Mouse (Mus musculus): ENCODE measurements around the gene Amacr. TPM values are rescaled to one million over a fixed set of nuclear protein-coding genes. Genes with fewer than 3 reads are reported as not detected.
A peak's percentile ranks its signal among the peaks of the same experiment; 100 is the strongest.

Gene Amacr
- total and polyA plus RNA-seq, 2 experiments from 2014 or later, result 10.3 to 10.6 TPM

DNA sequence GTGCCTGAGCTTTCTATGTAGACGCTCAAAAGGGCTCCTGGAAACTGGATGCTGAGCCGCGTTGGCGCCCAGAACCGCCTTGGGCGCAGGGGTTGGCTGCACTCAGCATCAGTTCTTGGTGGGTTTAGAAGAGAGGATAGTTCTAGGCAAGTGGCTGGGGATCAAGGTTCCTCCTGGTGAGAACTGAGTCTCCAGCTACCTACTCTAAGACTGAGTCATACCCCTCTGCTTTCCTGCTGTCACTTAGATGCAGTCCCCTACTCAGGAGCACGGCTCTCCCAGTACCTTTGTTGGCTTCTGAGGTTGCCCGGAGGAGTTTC is 55.8 kb downstream of the Amacr start:
- Histone ChIP-seq H3K27me3 (ENCODE audit: insufficient read depth, low read length) (peaks cover 38% of the 10 kb centered on the region), H3K4me3 (ENCODE audit: low read depth, low read length) (peak overlapping the region; percentile 42), H3K9ac (peak overlapping the region; percentile 41; the same call in 1 of the 2 replicates), H3K36me3 (ENCODE audit: insufficient read depth) (no peaks in the 10 kb centered on the region), H3K9me3 (ENCODE audit: low read length) (no peaks in the 10 kb centered on the region), H3K4me1 (ENCODE audit: insufficient read depth) (peaks cover 6% of the 10 kb centered on the region; the same call in 1 of the 2 replicates), H3K27ac (ENCODE audit: low read depth, low read length) (no peak overlapping the region), H3K4me2 (ENCODE audit: low read depth) (peak overlapping the region; percentile 72)
- DNase-seq, result peak; percentile 30
- WGBS, result 3% methylated on average over 8 of the region's 8 CpGs
- ATAC-seq, result peak; percentile 30
- TF ChIP-seq CTCF (IDR thresholded peaks at IDR 0.05; ENCODE audit: low read depth), result no peak

DNA sequence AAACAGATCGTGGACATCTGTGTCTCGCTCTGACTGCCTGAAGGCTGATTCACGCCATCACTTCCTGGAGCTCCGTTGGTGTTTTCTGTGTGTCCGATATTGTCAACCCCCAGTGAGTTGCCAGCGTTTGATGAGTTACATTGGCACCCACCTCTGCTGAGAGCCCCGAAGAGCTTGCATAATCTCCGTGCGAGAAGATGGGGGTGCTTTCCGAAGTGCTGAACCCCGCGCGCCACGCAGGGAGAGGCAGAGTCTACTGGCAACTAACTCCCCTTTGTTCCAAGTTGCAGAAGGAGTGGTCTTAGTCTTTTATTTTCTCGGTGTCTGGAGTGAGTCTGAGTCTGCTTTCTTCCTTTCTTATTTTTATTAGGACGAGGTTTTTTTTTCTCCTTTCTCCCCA is 56.2 kb downstream of the Amacr start, which contains the start of gene Rxfp3:
Gene Rxfp3, minus strand, starts transcription at position 281 of the 400 bp plus-strand sequence.
- Histone ChIP-seq H3K9me3 (ENCODE audit: low read length) (no peaks in the 10 kb centered on the region), H3K4me3 (ENCODE audit: low read depth, low read length) (peak within 1 kb of the TSS; percentile 42), H3K36me3 (ENCODE audit: insufficient read depth) (no peaks in the 10 kb centered on the region), H3K27ac (ENCODE audit: low read depth, low read length) (no peak within 1 kb of the TSS), H3K27me3 (ENCODE audit: insufficient read depth, low read length) (peaks cover 38% of the 10 kb centered on the region), H3K9ac (peak within 1 kb of the TSS; percentile 41), H3K4me2 (ENCODE audit: low read depth) (peak within 1 kb of the TSS; percentile 72), H3K4me1 (ENCODE audit: insufficient read depth) (peaks cover 6% of the 10 kb centered on the region; the same call in 1 of the 2 replicates)
- TF ChIP-seq CTCF (IDR thresholded peaks at IDR 0.05; ENCODE audit: low read depth), result no peak
- 2% methylated on average over 16 of the region's 16 CpGs for WGBS
- ATAC-seq, result peak; percentile 18; the same call in 1 of the 2 replicates
- peak; percentile 35 for DNase-seq

DNA sequence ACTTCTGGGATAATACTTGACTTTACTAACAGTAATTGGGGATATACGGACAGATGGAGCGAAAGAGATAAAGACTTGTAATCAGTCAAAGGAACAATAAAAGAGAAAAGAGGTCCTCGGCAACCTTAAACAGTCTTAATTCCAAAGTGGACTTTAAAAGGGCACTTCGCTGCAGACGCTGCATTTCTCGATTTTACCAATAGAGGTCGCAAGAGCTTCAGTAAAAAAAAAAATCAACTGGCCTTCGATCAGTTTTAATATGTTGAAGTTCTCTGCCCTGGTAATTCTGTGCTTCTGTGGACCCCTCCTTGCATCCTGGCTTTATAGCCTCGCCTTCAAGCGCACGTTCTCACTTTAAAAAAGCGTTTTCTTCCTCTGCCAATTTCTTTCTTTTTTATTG is 56.9 kb downstream of the Amacr start:
- ATAC-seq, result no peak
- peak; percentile 78 for TF ChIP-seq CTCF (IDR thresholded peaks at IDR 0.05; ENCODE audit: low read depth)
- H3K9ac ChIP-seq, result no peak overlapping the region
- H3K36me3 ChIP-seq (ENCODE audit: insufficient read depth), result no peaks in the 10 kb centered on the region
- no peaks in the 10 kb centered on the region for H3K9me3 ChIP-seq (ENCODE audit: low read length)
- WGBS, result 1% methylated on average over 12 of the region's 12 CpGs
- DNase-seq, result peak; percentile 81
- no peak overlapping the region for H3K4me3 ChIP-seq (ENCODE audit: low read depth, low read length)
- H3K27ac ChIP-seq (ENCODE audit: low read depth, low read length), result no peak overlapping the region
- H3K4me1 ChIP-seq (ENCODE audit: insufficient read depth), result peaks cover 6% of the 10 kb centered on the region; the same call in 1 of the 2 replicates
- 0 out of 2 replicates have a peak overlapping the region, but pooled peaks have one; percentile 1 for H3K4me2 ChIP-seq (ENCODE audit: low read depth)
- peaks cover 38% of the 10 kb centered on the region for H3K27me3 ChIP-seq (ENCODE audit: insufficient read depth, low read length)

DNA sequence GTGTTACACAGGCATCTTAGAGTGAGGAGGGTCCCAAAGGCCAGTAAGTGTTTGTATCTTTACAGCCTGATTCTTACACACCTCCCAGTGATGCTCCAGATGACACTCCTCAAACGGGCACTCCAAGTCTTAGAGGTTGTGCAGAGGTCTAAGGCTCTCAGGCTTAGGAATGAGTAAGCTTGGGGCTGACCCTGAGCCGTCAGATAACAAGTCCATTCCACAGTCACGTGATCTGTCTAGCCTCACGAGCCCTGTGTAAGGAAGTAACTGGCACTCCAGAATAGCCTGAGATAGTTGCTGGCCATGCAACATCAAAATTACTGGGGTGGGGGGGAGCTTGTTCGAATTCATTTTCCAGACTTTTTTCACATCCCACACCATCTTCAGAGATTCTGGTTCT is 58.5 kb downstream of the Amacr start:
- Histone ChIP-seq H3K4me2 (ENCODE audit: low read depth) (no peak overlapping the region), H3K36me3 (ENCODE audit: insufficient read depth) (no peaks in the 10 kb centered on the region), H3K4me3 (ENCODE audit: low read depth, low read length) (no peak overlapping the region), H3K9ac (no peak overlapping the region), H3K9me3 (ENCODE audit: low read length) (no peaks in the 10 kb centered on the region), H3K27me3 (ENCODE audit: insufficient read depth, low read length) (peaks cover 28% of the 10 kb centered on the region), H3K27ac (ENCODE audit: low read depth, low read length) (no peak overlapping the region), H3K4me1 (ENCODE audit: insufficient read depth) (peaks cover 6% of the 10 kb centered on the region; the same call in 1 of the 2 replicates)
- ATAC-seq, result no peak
- DNase-seq, result no peak
- 69% methylated on average over 5 of the region's 5 CpGs for WGBS
- TF ChIP-seq CTCF (IDR thresholded peaks at IDR 0.05; ENCODE audit: low read depth), result no peak

DNA sequence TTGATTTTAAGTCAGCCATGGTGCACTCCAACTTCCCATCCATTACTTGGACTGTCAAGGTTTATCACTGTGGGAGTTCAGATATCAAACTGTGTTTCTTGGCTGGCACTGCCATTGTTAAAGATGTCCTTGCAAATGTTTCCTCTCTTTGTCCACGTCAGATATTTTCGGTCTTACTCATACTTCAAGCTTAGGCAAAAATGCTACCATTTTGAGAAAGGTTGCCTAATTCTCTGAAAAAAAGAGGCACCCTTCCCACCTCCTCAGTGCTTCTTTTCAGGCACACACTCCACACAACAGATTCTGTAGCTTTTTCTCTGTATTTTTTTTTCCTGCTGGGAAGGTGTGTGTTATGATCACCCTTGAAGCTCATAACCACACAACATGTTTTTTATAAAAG is 59.7 kb downstream of the Amacr start:
- ATAC-seq (no peak), DNase-seq (no peak)
- Histone ChIP-seq H3K4me2 (ENCODE audit: low read depth) (no peak overlapping the region), H3K27me3 (ENCODE audit: insufficient read depth, low read length) (peaks cover 17% of the 10 kb centered on the region), H3K9ac (no peak overlapping the region), H3K4me3 (ENCODE audit: low read depth, low read length) (no peak overlapping the region), H3K27ac (ENCODE audit: low read depth, low read length) (no peak overlapping the region), H3K4me1 (ENCODE audit: insufficient read depth) (peaks cover 5% of the 10 kb centered on the region; the same call in 1 of the 2 replicates), H3K36me3 (ENCODE audit: insufficient read depth) (no peaks in the 10 kb centered on the region), H3K9me3 (ENCODE audit: low read length) (no peaks in the 10 kb centered on the region)
- 92% methylated on average over 2 of the region's 2 CpGs for WGBS
- TF ChIP-seq CTCF (IDR thresholded peaks at IDR 0.05; ENCODE audit: low read depth), result no peak

DNA sequence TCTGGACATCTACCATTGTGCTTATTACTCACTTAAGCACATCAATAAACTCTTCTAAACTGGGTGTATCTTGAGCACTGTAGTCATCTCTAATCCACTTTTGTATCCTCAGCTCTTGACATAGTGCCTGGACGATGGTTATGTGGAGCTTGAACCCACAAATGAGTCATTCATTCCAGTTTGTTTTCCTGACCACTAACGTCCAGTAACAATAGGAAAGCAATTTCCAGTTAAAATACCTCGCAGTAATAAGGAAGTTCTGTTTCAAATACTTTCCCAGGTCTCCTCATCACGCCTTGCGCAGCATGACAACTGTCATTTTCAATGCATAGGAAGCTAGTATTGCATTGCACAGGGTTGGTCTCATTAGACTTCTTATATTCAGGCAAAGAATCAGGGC is 61.3 kb downstream of the Amacr start:
- DNase-seq (no peak), ATAC-seq (no peak)
- Histone ChIP-seq H3K9me3 (ENCODE audit: low read length) (no peaks in the 10 kb centered on the region), H3K4me2 (ENCODE audit: low read depth) (no peak overlapping the region), H3K9ac (no peak overlapping the region), H3K4me3 (ENCODE audit: low read depth, low read length) (no peak overlapping the region), H3K27ac (ENCODE audit: low read depth, low read length) (no peak overlapping the region), H3K27me3 (ENCODE audit: insufficient read depth, low read length) (0 out of 2 replicates have a peak, but pooled peaks cover 3% of the 10 kb centered on the region), H3K4me1 (ENCODE audit: insufficient read depth) (no peaks in the 10 kb centered on the region), H3K36me3 (ENCODE audit: insufficient read depth) (no peaks in the 10 kb centered on the region)
- 79% methylated on average over 5 of the region's 5 CpGs for WGBS
- TF ChIP-seq CTCF (IDR thresholded peaks at IDR 0.05; ENCODE audit: low read depth), result no peak

Other genes with a start within 250 kb of the Amacr start
- 0.85 and 3.0 TPM in 2 replicates for gene C1qtnf3, start 29.4 kb upstream of the Amacr start, total RNA-seq (2014; rRNA removed)
- gene C1qtnf3, start 29.4 kb upstream of the Amacr start, polyA plus RNA-seq (2015; fragmentation: Nextera tagmentation; extraction: Ambion mirVana), result 0.36 and 0.56 TPM in 2 replicates
- 0.15 TPM in 1 of 2 replicates, not detected in the other for gene Slc45a2, start 19.0 kb downstream of the Amacr start, total RNA-seq (2014; rRNA removed)
- gene Slc45a2, start 19.0 kb downstream of the Amacr start, polyA plus RNA-seq (2015; fragmentation: Nextera tagmentation; extraction: Ambion mirVana), result 0.10 TPM in 1 of 2 replicates, not detected in the other
- gene Rxfp3, start 56.2 kb downstream of the Amacr start, total RNA-seq (2014; rRNA removed), result 3.8 and 5.3 TPM in 2 replicates
- 1.4 and 3.7 TPM in 2 replicates for gene Rxfp3, start 56.2 kb downstream of the Amacr start, polyA plus RNA-seq (2015; fragmentation: Nextera tagmentation; extraction: Ambion mirVana)
- gene Adamts12, start 83.0 kb downstream of the Amacr start, total RNA-seq (2014; rRNA removed), result 4.0 and 5.4 TPM in 2 replicates
- 0.34 and 0.58 TPM in 2 replicates for gene Adamts12, start 83.0 kb downstream of the Amacr start, polyA plus RNA-seq (2015; fragmentation: Nextera tagmentation; extraction: Ambion mirVana)